Comparison of ENCODE assay signal across 27 mouse cellular contexts in the genomic region with DNA sequence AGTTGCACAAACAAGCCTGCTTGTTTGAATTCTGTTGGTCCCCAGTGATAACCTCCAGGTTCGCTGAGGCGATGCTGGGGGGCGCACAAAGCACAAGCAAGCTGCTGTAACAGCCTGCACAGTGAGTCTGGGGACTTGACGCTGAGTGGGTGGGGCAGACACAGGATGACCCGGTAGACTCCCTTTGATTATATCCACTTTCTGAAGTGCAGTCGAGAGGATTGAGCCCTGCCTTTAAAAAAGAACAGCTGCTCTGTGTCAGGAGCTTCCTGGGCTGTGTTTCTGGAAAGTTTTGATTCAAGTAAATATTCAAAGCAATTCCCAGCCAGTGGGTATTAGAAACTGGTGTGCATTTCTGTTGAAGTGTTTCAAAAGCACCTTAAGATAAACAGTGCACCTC.
DNase-seq lines count a peak whose midpoint lies in the region; ATAC-seq and TF ChIP-seq lines count a peak whose summit lies in the region.
"Had no signal": no experiment of that assay in that cellular context is flagged by ENCODE, and none has a peak within 500 bp of the region (broad histone marks: within the 10 kb centered on the region; RNA-seq: fewer than 3 reads in every experiment).

No protein-coding gene starts in this region.

- H3K9ac ChIP-seq in intestine, embryonic 15.5 days = no peak overlapping the region
- no peak overlapping the region for H3K9ac ChIP-seq in intestine, postnatal 0 days (ENCODE audit: low read depth, low read length)
- no peak overlapping the region for H3K9ac ChIP-seq in lung, postnatal 0 days (replicated peaks; ENCODE audit: low read depth)
- H3K9ac ChIP-seq: embryonic facial prominence, embryonic 12.5 days; forebrain, embryonic 15.5 days; heart, embryonic 13.5 days; hindbrain, embryonic 15.5 days; liver, embryonic 12.5 days; liver, postnatal 0 days; stomach, embryonic 15.5 days had no signal

- no peak for ATAC-seq in intestine, embryonic 15.5 days
- no peak for ATAC-seq in intestine, postnatal 0 days
- no peak for ATAC-seq in lung, postnatal 0 days
- ATAC-seq: forebrain, embryonic 15.5 days; liver, embryonic 12.5 days; liver, postnatal 0 days; midbrain, embryonic 16.5 days had no signal

- H3K9me3 ChIP-seq in intestine, embryonic 15.5 days = no peaks in the 10 kb centered on the region
- no peaks in the 10 kb centered on the region for H3K9me3 ChIP-seq in intestine, postnatal 0 days (ENCODE audit: control insufficient read depth)
- H3K9me3 ChIP-seq in lung, postnatal 0 days (ENCODE audit: low read length) = no peaks in the 10 kb centered on the region
- H3K9me3 ChIP-seq: embryonic facial prominence, embryonic 12.5 days; forebrain, embryonic 10.5 days; forebrain, embryonic 15.5 days; heart, embryonic 13.5 days; hindbrain, embryonic 10.5 days; hindbrain, embryonic 15.5 days; liver, embryonic 12.5 days; stomach, embryonic 15.5 days had no signal

- H3K4me1 ChIP-seq in intestine, embryonic 15.5 days (replicated peaks) = 0 out of 2 replicates have a peak, but pooled peaks cover 3% of the 10 kb centered on the region
- H3K4me1 ChIP-seq in intestine, postnatal 0 days (replicated peaks; ENCODE audit: control insufficient read depth, insufficient read depth, low read length) = no peaks in the 10 kb centered on the region
- no peaks in the 10 kb centered on the region for H3K4me1 ChIP-seq in lung, postnatal 0 days (ENCODE audit: insufficient read depth, low read depth, low read length)
- H3K4me1 ChIP-seq: forebrain, embryonic 15.5 days; hindbrain, embryonic 10.5 days; hindbrain, embryonic 15.5 days; liver, embryonic 12.5 days; stomach, embryonic 15.5 days had no signal

- no peak for TF ChIP-seq CTCF in intestine, postnatal 0 days (IDR thresholded peaks at IDR 0.05; ENCODE audit: low read depth)
- no peak for TF ChIP-seq CTCF in lung, postnatal 0 days (IDR thresholded peaks at IDR 0.05)

- H3K27ac ChIP-seq in intestine, embryonic 15.5 days = no peak overlapping the region
- H3K27ac ChIP-seq in intestine, postnatal 0 days (ENCODE audit: low read depth, low read length) = no peak overlapping the region
- no peak overlapping the region for H3K27ac ChIP-seq in lung, postnatal 0 days (ENCODE audit: low read length)
- H3K27ac ChIP-seq: embryonic facial prominence, embryonic 12.5 days; forebrain, embryonic 10.5 days; forebrain, embryonic 15.5 days; gastrocnemius, adult 2 months; heart, adult 2 months; heart, embryonic 13.5 days; hindbrain, embryonic 10.5 days; hindbrain, embryonic 15.5 days; liver, embryonic 12.5 days; stomach, embryonic 15.5 days had no signal

- WGBS in intestine, embryonic 15.5 days = 13% methylated on average over 6 of the region's 6 CpGs
- WGBS in intestine, postnatal 0 days = 14% methylated on average over 6 of the region's 6 CpGs
- 6% methylated on average over 6 of the region's 6 CpGs for WGBS in lung, postnatal 0 days

- no peaks in the 10 kb centered on the region for H3K27me3 ChIP-seq in intestine, embryonic 15.5 days (replicated peaks)
- H3K27me3 ChIP-seq in intestine, postnatal 0 days (replicated peaks; ENCODE audit: control insufficient read depth, insufficient read depth, low read length) = no peaks in the 10 kb centered on the region
- H3K27me3 ChIP-seq in lung, postnatal 0 days (replicated peaks; ENCODE audit: insufficient read depth, low read length) = no peaks in the 10 kb centered on the region
- H3K27me3 ChIP-seq: forebrain, embryonic 15.5 days; heart, embryonic 13.5 days; hindbrain, embryonic 15.5 days; liver, embryonic 12.5 days; stomach, embryonic 15.5 days had no signal

- no peaks in the 10 kb centered on the region for H3K36me3 ChIP-seq in intestine, embryonic 15.5 days
- no peaks in the 10 kb centered on the region for H3K36me3 ChIP-seq in intestine, postnatal 0 days (ENCODE audit: control insufficient read depth, insufficient read depth)
- no peaks in the 10 kb centered on the region for H3K36me3 ChIP-seq in lung, postnatal 0 days (ENCODE audit: insufficient read depth, low read length)
- H3K36me3 ChIP-seq: embryonic facial prominence, embryonic 12.5 days; forebrain, embryonic 10.5 days; forebrain, embryonic 15.5 days; heart, embryonic 13.5 days; hindbrain, embryonic 10.5 days; hindbrain, embryonic 15.5 days; liver, embryonic 12.5 days; stomach, embryonic 15.5 days had no signal

- DNase-seq in kidney, postnatal 4 days = peak; percentile 28 to 50
- DNase-seq in kidney, adult 18-20 months = no peak
- DNase-seq in lung, postnatal 0 days (ENCODE audit: low spot score) = peak; percentile 21
- DNase-seq in lung, postnatal 10 days = no peak
- DNase-seq in layer of hippocampus, adult 18-20 months (ENCODE audit: low spot score in 2 of 2) = no peak
- DNase-seq: adrenal gland, postnatal 25 days; cerebellum, adult 18-20 months; cerebellum, postnatal 10 days; gastrocnemius, adult 2 months; heart, adult 2 months; heart, postnatal 10 days; layer of hippocampus, postnatal 36 days; left cerebral cortex, postnatal 4 days; liver, postnatal 0 days; right cerebral cortex, postnatal 25 days had no signal

- TF ChIP-seq EP300 in lung, postnatal 0 days (IDR thresholded peaks at IDR 0.05) = no peak

- 0 out of 2 replicates have a peak overlapping the region, but pooled peaks have one; percentile 9 for H3K4me2 ChIP-seq in intestine, embryonic 15.5 days (replicated peaks)
- H3K4me2 ChIP-seq in intestine, postnatal 0 days (replicated peaks; ENCODE audit: low read depth) = no peak overlapping the region
- no peak overlapping the region for H3K4me2 ChIP-seq in lung, postnatal 0 days (replicated peaks; ENCODE audit: low read depth, low read length)
- H3K4me2 ChIP-seq: embryonic facial prominence, embryonic 12.5 days; forebrain, embryonic 15.5 days; heart, embryonic 13.5 days; hindbrain, embryonic 15.5 days; liver, embryonic 12.5 days; midbrain, embryonic 11.5 days; stomach, embryonic 15.5 days had no signal

- H3K4me3 ChIP-seq in intestine, embryonic 15.5 days (replicated peaks) = no peak overlapping the region
- H3K4me3 ChIP-seq in intestine, postnatal 0 days (ENCODE audit: low read depth, low read length) = no peak overlapping the region
- H3K4me3 ChIP-seq in lung, postnatal 0 days (ENCODE audit: low read depth, low read length) = no peak overlapping the region
- H3K4me3 ChIP-seq: embryonic facial prominence, embryonic 12.5 days; forebrain, embryonic 10.5 days; forebrain, embryonic 15.5 days; gastrocnemius, adult 2 months; heart, adult 2 months; heart, embryonic 13.5 days; hindbrain, embryonic 10.5 days; hindbrain, embryonic 15.5 days; liver, embryonic 12.5 days; stomach, embryonic 15.5 days had no signal

Comparison
In these comparisons a context has a peak if more than half of its experiments do, and no peak if none do; other contexts are left out.
1. DNase-seq: peak in kidney, postnatal 4 days (2 of 2) and lung, postnatal 0 days (single experiment); none in kidney, adult 18-20 months (single experiment), lung, postnatal 10 days (single experiment) and layer of hippocampus, adult 18-20 months (0 of 2).